In genomic region chr14:34820653-34821005, GRCm38 (mm10) we compare ENCODE assay signal across 9 mouse cellular contexts. TPM values are rescaled to one million over a fixed set of nuclear protein-coding genes. Genes with fewer than 3 reads are reported as not detected.
DNase-seq lines count a peak whose midpoint lies in the region; ATAC-seq lines count a peak whose summit lies in the region.
"Had no signal": no experiment of that assay in that cellular context is flagged by ENCODE, and none has a peak within 500 bp of the region (broad histone marks: within the 10 kb centered on the region; RNA-seq: fewer than 3 reads in every experiment).

No protein-coding gene starts in this region.

- H3K4me1 ChIP-seq in heart, embryonic 16.5 days (ENCODE audit: control insufficient read depth, insufficient read depth, low read length) = peaks cover 14% of the 10 kb centered on the region; the same call in 1 of the 2 replicates
- peaks cover 31% of the 10 kb centered on the region for H3K4me1 ChIP-seq in hindbrain, embryonic 12.5 days
- H3K4me1 ChIP-seq in liver, embryonic 11.5 days (replicated peaks; ENCODE audit: control insufficient read depth, insufficient read depth, low read length) = no peaks in the 10 kb centered on the region; the same call in 1 of the 2 replicates

- peak overlapping the region; percentile 55 for H3K4me3 ChIP-seq in heart, embryonic 16.5 days (ENCODE audit: low read length)
- peak overlapping the region; percentile 73 for H3K4me3 ChIP-seq in hindbrain, embryonic 12.5 days
- H3K4me3 ChIP-seq in liver, embryonic 11.5 days (ENCODE audit: low read depth, low read length) = peak overlapping the region; percentile 44

- peaks cover 87% of the 10 kb centered on the region for H3K27me3 ChIP-seq in heart, embryonic 16.5 days (ENCODE audit: control insufficient read depth, insufficient read depth, low read length)
- peaks cover 78% of the 10 kb centered on the region for H3K27me3 ChIP-seq in hindbrain, embryonic 12.5 days
- peaks cover 80% of the 10 kb centered on the region for H3K27me3 ChIP-seq in liver, embryonic 11.5 days (replicated peaks; ENCODE audit: control insufficient read depth, insufficient read depth, low read length)

- no peak overlapping the region for H3K9ac ChIP-seq in heart, embryonic 16.5 days (ENCODE audit: low read length)
- H3K9ac ChIP-seq in hindbrain, embryonic 12.5 days = peak overlapping the region; percentile 84
- H3K9ac ChIP-seq in liver, embryonic 11.5 days (ENCODE audit: low read depth, low read length) = no peak overlapping the region

- no peak for DNase-seq in heart, adult 8-10 months (ENCODE audit: low spot score)
- DNase-seq in liver, embryonic 11.5 days (ENCODE audit: low spot score) = no peak
- DNase-seq in testis, postnatal 14 days (ENCODE audit: low spot score) = peak; percentile 8
- DNase-seq in adrenal gland, postnatal 36 days = no peak
- DNase-seq in urinary bladder, postnatal 25 days (ENCODE audit: low spot score) = no peak

- no peak overlapping the region for H3K27ac ChIP-seq in heart, embryonic 16.5 days (ENCODE audit: low read length)
- no peak overlapping the region for H3K27ac ChIP-seq in hindbrain, embryonic 12.5 days
- H3K27ac ChIP-seq in liver, embryonic 11.5 days (ENCODE audit: low read depth, low read length) = no peak overlapping the region

- peak overlapping the region; percentile 76 for H3K4me2 ChIP-seq in heart, embryonic 16.5 days (ENCODE audit: low read depth, low read length)
- peak overlapping the region; percentile 91 for H3K4me2 ChIP-seq in hindbrain, embryonic 12.5 days (replicated peaks)
- peak overlapping the region; percentile 59 for H3K4me2 ChIP-seq in liver, embryonic 11.5 days

- no peaks in the 10 kb centered on the region for H3K9me3 ChIP-seq in heart, embryonic 16.5 days (replicated peaks; ENCODE audit: control insufficient read depth, low read length)
- H3K9me3 ChIP-seq in hindbrain, embryonic 12.5 days (replicated peaks) = no peaks in the 10 kb centered on the region
- H3K9me3 ChIP-seq in liver, embryonic 11.5 days (ENCODE audit: control insufficient read depth, low read length) = no peaks in the 10 kb centered on the region

- no peaks in the 10 kb centered on the region for H3K36me3 ChIP-seq in heart, embryonic 16.5 days (ENCODE audit: control insufficient read depth, insufficient read depth)
- H3K36me3 ChIP-seq in hindbrain, embryonic 12.5 days = no peaks in the 10 kb centered on the region
- H3K36me3 ChIP-seq in liver, embryonic 11.5 days (ENCODE audit: control insufficient read depth, insufficient read depth, low read length) = no peaks in the 10 kb centered on the region

- ATAC-seq in heart, embryonic 16.5 days (replicated peaks; ENCODE audit: extremely low read depth, insufficient read depth, low FRiP score) = no peak
- peak; percentile 28; the same call in 1 of the 2 replicates for ATAC-seq in common myeloid progenitor, adult 5-6 weeks (replicated peaks; ENCODE audit: low read depth, poor library complexity, severe bottlenecking)
- ATAC-seq in hindbrain, embryonic 12.5 days (ENCODE audit: low FRiP score) = peak; percentile 4; the same call in 1 of the 2 replicates
- no peak for ATAC-seq in liver, embryonic 11.5 days (replicated peaks; ENCODE audit: low FRiP score)
- ATAC-seq: Patski had no signal

- WGBS in heart, embryonic 16.5 days = 1% methylated on average over 12 of the region's 12 CpGs
- 1% methylated on average over 12 of the region's 12 CpGs for WGBS in hindbrain, embryonic 12.5 days
- 6% methylated on average over 12 of the region's 12 CpGs for WGBS in liver, embryonic 11.5 days

RNA-seq across cellular contexts. Expression of gene Grid1, which starts 0.7 kb away (rescaled TPM):
- 0.26 and 0.36 TPM in 2 replicates for polyA plus RNA-seq in heart, embryonic 16.5 days (2015; fragmentation: Nextera tagmentation; extraction: Ambion mirVana)
- total RNA-seq in heart, adult 8-10 months (2022) = under 1 TPM in 1 of 4 experiments, not detected in 3; 0.22 TPM
- not detected in 2 replicates for total RNA-seq in common myeloid progenitor, adult 5-6 weeks (2017)
- polyA plus RNA-seq in hindbrain, embryonic 12.5 days (2016; fragmentation: Nextera tagmentation; extraction: Ambion mirVana) = 1.8 and 2.8 TPM in 2 replicates
- polyA plus RNA-seq in liver, embryonic 11.5 days (2014; fragmentation: Nextera tagmentation; extraction: Ambion mirVana) = 0.25 and 0.43 TPM in 2 replicates
- total RNA-seq in adrenal gland, postnatal 36 days (2021) = under 1 TPM; 0.17 to 0.30 TPM
- polyA plus RNA-seq: Patski had no signal

Comparison
In these comparisons a context has a peak if more than half of its experiments do, and no peak if none do; other contexts are left out.
1. ATAC-seq: peak in common myeloid progenitor, adult 5-6 weeks (single experiment) and hindbrain, embryonic 12.5 days (single experiment); none in heart, embryonic 16.5 days (single experiment) and liver, embryonic 11.5 days (single experiment).
2. Peak in every context shown above with its lines, with median percentiles within 50 percentile points of each other: H3K4me2 ChIP-seq and H3K4me3 ChIP-seq.